8 mouse cellular contexts compared by ENCODE assay signal in genomic region chr10:62549523-62550166, GRCm38 (mm10). TPM values are rescaled to one million over a fixed set of nuclear protein-coding genes. Genes with fewer than 3 reads are reported as not detected.
DNase-seq lines count a peak whose midpoint lies in the region; ATAC-seq and TF ChIP-seq lines count a peak whose summit lies in the region.

No protein-coding gene starts in this region.

- peaks cover 4% of the 10 kb centered on the region; the same call in 1 of the 2 replicates for H3K4me1 ChIP-seq in kidney, adult 2 months (ENCODE audit: control insufficient read depth, insufficient read depth, low read length)
- no peaks in the 10 kb centered on the region for H3K4me1 ChIP-seq in neural tube, embryonic 12.5 days
- peaks cover 3% of the 10 kb centered on the region for H3K4me1 ChIP-seq in testis, adult 2 months (ENCODE audit: control insufficient read depth, insufficient read depth, low read length)

- no peaks in the 10 kb centered on the region for H3K27me3 ChIP-seq in kidney, adult 2 months (replicated peaks; ENCODE audit: control insufficient read depth, insufficient read depth, low read length)
- no peaks in the 10 kb centered on the region for H3K27me3 ChIP-seq in neural tube, embryonic 12.5 days (replicated peaks)
- no peaks in the 10 kb centered on the region for H3K27me3 ChIP-seq in testis, adult 2 months (ENCODE audit: control insufficient read depth, insufficient read depth, low read length)

- H3K27ac ChIP-seq in kidney, adult 2 months (ENCODE audit: insufficient read depth, low read depth, low read length): no peak overlapping the region
- H3K27ac ChIP-seq in neural tube, embryonic 12.5 days: no peak overlapping the region
- peak overlapping the region; percentile 12; the same call in 1 of the 2 replicates for H3K27ac ChIP-seq in testis, adult 2 months (ENCODE audit: control insufficient read depth, insufficient read depth, low read depth, low read length)

- no peaks in the 10 kb centered on the region for H3K36me3 ChIP-seq in kidney, adult 2 months (ENCODE audit: control insufficient read depth, insufficient read depth, low read length)
- H3K36me3 ChIP-seq in neural tube, embryonic 12.5 days: no peaks in the 10 kb centered on the region
- no peaks in the 10 kb centered on the region for H3K36me3 ChIP-seq in testis, adult 2 months (ENCODE audit: control insufficient read depth, insufficient read depth, low read length)

- 0 out of 2 replicates have a peak, but pooled peaks have one; percentile 17 for ATAC-seq in neural tube, embryonic 12.5 days (ENCODE audit: low FRiP score, low read depth)

- no peak overlapping the region for H3K4me2 ChIP-seq in neural tube, embryonic 12.5 days (replicated peaks)

- no peak for TF ChIP-seq POLR2A in kidney, adult 2 months (IDR thresholded peaks at IDR 0.05; ENCODE audit: low read depth, low read length)
- no peak for TF ChIP-seq POLR2A in testis, adult 2 months (IDR thresholded peaks at IDR 0.05; ENCODE audit: control insufficient read depth, low read depth, low read length)

- H3K4me3 ChIP-seq in kidney, adult 2 months (ENCODE audit: insufficient read depth, low read depth, low read length): no peak overlapping the region
- H3K4me3 ChIP-seq in neural tube, embryonic 12.5 days: no peak overlapping the region
- no peak overlapping the region; the same call in 1 of the 2 replicates for H3K4me3 ChIP-seq in testis, adult 2 months (ENCODE audit: control insufficient read depth, low read depth, low read length)

- no peak overlapping the region for H3K9ac ChIP-seq in neural tube, embryonic 12.5 days

- DNase-seq in 3T3-L1 (ENCODE audit: low read depth, low spot score) (peak; percentile 75), R1 (ENCODE audit: low read depth, low spot score) (peak; percentile 83), liver (peak; percentile 76)
- peak; percentile 79 to 85 for DNase-seq in cerebellum, postnatal 14 days
- DNase-seq in gastrocnemius, adult 8-10 months (ENCODE audit: low spot score in 2 of 2): peak; percentile 48 to 50
- DNase-seq in kidney, adult 2 months: peak; percentile 74

- no peaks in the 10 kb centered on the region for H3K9me3 ChIP-seq in neural tube, embryonic 12.5 days

- 24% methylated on average over 15 of the region's 16 CpGs for WGBS in kidney, adult 2 months
- 31% methylated on average over 16 of the region's 16 CpGs for WGBS in neural tube, embryonic 12.5 days

- peak; percentile 85 for TF ChIP-seq CTCF in kidney, adult 2 months (conservative IDR thresholded peaks at IDR 0.05; ENCODE audit: insufficient read depth, insufficient read length, low read depth, low read length)
- peak; percentile 89; the same call in 1 of the 2 replicates for TF ChIP-seq CTCF in testis, adult 2 months (IDR thresholded peaks at IDR 0.05; ENCODE audit: control insufficient read depth, insufficient read depth, insufficient replicate concordance, low read depth, low read length)

RNA-seq across cellular contexts. Expression of gene Srgn, which starts 22.4 kb away (rescaled TPM):
- total RNA-seq in gastrocnemius, adult 8-10 months (2022): 10 to 100 TPM in 1 of 4 experiments, 1 to 10 TPM in 3; 7.1 to 11.8 (median 8.6) TPM
- 20.8 and 34.2 TPM in 2 replicates for polyA plus RNA-seq in kidney, adult 2 months (2012; rRNA removed)
- 5.9 and 6.9 TPM in 2 replicates for polyA plus RNA-seq in neural tube, embryonic 12.5 days (2016; fragmentation: Nextera tagmentation; extraction: Ambion mirVana)
- polyA plus RNA-seq in testis, adult 2 months (2012; rRNA removed): 18.0 and 20.5 TPM in 2 replicates

RNA-seq across cellular contexts. Expression of gene Kif1bp, which starts 28.6 kb away (rescaled TPM):
- 10 to 100 TPM; 26.1 to 30.2 (median 28.2) TPM for total RNA-seq in gastrocnemius, adult 8-10 months (2022)
- polyA plus RNA-seq in kidney, adult 2 months (2012; rRNA removed): 31.0 and 36.1 TPM in 2 replicates
- polyA plus RNA-seq in neural tube, embryonic 12.5 days (2016; fragmentation: Nextera tagmentation; extraction: Ambion mirVana): 72.8 and 73.8 TPM in 2 replicates
- 41.7 and 47.4 TPM in 2 replicates for polyA plus RNA-seq in testis, adult 2 months (2012; rRNA removed)

RNA-seq across cellular contexts. Expression of gene Ddx21, which starts 52.4 kb away (rescaled TPM):
- 10 to 100 TPM; 28.1 to 37.7 (median 31.0) TPM for total RNA-seq in gastrocnemius, adult 8-10 months (2022)
- polyA plus RNA-seq in kidney, adult 2 months (2012; rRNA removed): 6.8 and 9.3 TPM in 2 replicates
- 23.6 and 23.8 TPM in 2 replicates for polyA plus RNA-seq in neural tube, embryonic 12.5 days (2016; fragmentation: Nextera tagmentation; extraction: Ambion mirVana)
- 15.7 and 18.1 TPM in 2 replicates for polyA plus RNA-seq in testis, adult 2 months (2012; rRNA removed)
